Mouse (Mus musculus): ENCODE measurements at regions not wholly inside any gene's neighbourhood (a gene's known extent, or its start where the extent isn't known, plus 50 kb on each side); places are given as distances from the start of the nearest gene placed in this dataset.

- no peak for TF ChIP-seq CTCF (IDR thresholded peaks at IDR 0.05)
- no peak for TF ChIP-seq POLR2A (IDR thresholded peaks at IDR 0.05; ENCODE audit: insufficient read depth, low read depth, low read length)
- no peak for TF ChIP-seq EP300 (IDR thresholded peaks at IDR 0.05; ENCODE audit: insufficient read depth, low read depth, low read length)
Observed at GRCm38 (mm10) chr4:33721971-33722370, 202.4 kb upstream of the Cnr1 start.
